Mouse (Mus musculus) heart, embryonic 11.5 days (tissue): ENCODE data around the gene Map3k10. TPM values are rescaled to one million over a fixed set of nuclear protein-coding genes. Genes with fewer than 3 reads are reported as not detected.

ENCODE experiments used
- ATAC-seq: fragments of 200-750 bp; cut with Nextera tagmentation; replicated peaks from 2 replicates; pipeline ENCODE4 v1.8.0; 2017; ENCODE audit warnings: moderate library complexity; ENCODE audit not compliant: insufficient number of reproducible peaks, low FRiP score, low TSS enrichment
- H3K27ac ChIP-seq: fragments of 300-500 bp; sonication (generic); 2 replicates; pipeline ENCODE4 v1.5.1; 2014; ENCODE audit warnings: mild to moderate bottlenecking, low read depth, low read length
- H3K27me3 ChIP-seq: fragments of 300-500 bp; sonication (generic); 2 replicates; pipeline ENCODE4 v1.6.1; 2014; ENCODE audit warnings: mild to moderate bottlenecking, low read length, mixed read lengths; ENCODE audit not compliant: control insufficient read depth, insufficient read depth
- H3K36me3 ChIP-seq: fragments of 300-500 bp; sonication (generic); 2 replicates; pipeline ENCODE4 v1.6.1; 2014; ENCODE audit warnings: mild to moderate bottlenecking, low read length, moderate library complexity, mixed read lengths; ENCODE audit not compliant: control insufficient read depth, insufficient read depth
- H3K4me1 ChIP-seq: fragments of 300-500 bp; sonication (generic); 2 replicates; pipeline ENCODE4 v1.6.1; 2014; ENCODE audit warnings: low read length; ENCODE audit not compliant: control insufficient read depth, insufficient read depth
- H3K4me2 ChIP-seq: fragments of 300-500 bp; sonication (generic); 2 replicates; pipeline ENCODE4 v1.6.1; 2014; ENCODE audit warnings: mild to moderate bottlenecking, moderate library complexity
- H3K4me3 ChIP-seq: fragments of 300-500 bp; sonication (generic); 2 replicates; pipeline ENCODE4 v1.5.1; 2014; ENCODE audit warnings: low read depth, low read length
- H3K9ac ChIP-seq: fragments of 300-500 bp; sonication (generic); 2 replicates; pipeline ENCODE4 v1.6.1; 2014; ENCODE audit warnings: mild to moderate bottlenecking, low read depth, low read length, moderate library complexity
- H3K9me3 ChIP-seq: fragments of 300-500 bp; sonication (generic); replicated peaks from 2 replicates; pipeline ENCODE4 v1.6.1; 2016; ENCODE audit warnings: low read length; ENCODE audit not compliant: control insufficient read depth
- WGBS: fragments of 180-500 bp; shearing (Covaris S2); extraction: QIAGEN DNeasy Blood & Tissue Kit; methylation state at CpG from one replicate; pipeline ENCODE4 v1.1.7; 2014; ENCODE audit not compliant: insufficient replicate concordance; 5-methylcytosine and 5-hydroxymethylcytosine counted together
- polyA plus RNA-seq: library from polyadenylated mRNA; unstranded; fragments of >200 nt; fragmentation: Nextera tagmentation; extraction: Ambion mirVana; gene quantifications from 2 replicates; pipeline ENCODE4 v1.2.1, GENCODE M21; 2014

Map3k10 gene
- polyA plus RNA-seq, 1 experiment from 2014 or later, result 3.6 TPM

GRCm38 (mm10) chr7:27627707-27628106 is 46.7 kb downstream of the Map3k10 start:
- H3K27me3 ChIP-seq, result no peaks in the 10 kb centered on the region
- H3K9ac ChIP-seq, result no peak overlapping the region
- H3K4me2 ChIP-seq, result no peak overlapping the region
- H3K27ac ChIP-seq, result no peak overlapping the region
- no peaks in the 10 kb centered on the region for H3K4me1 ChIP-seq
- no peak overlapping the region for H3K4me3 ChIP-seq
- no peaks in the 10 kb centered on the region for H3K9me3 ChIP-seq
- ATAC-seq, result no peak
- H3K36me3 ChIP-seq, result peaks cover 42% of the 10 kb centered on the region
- WGBS, result 85% methylated on average over 7 of the region's 7 CpGs

- Histone ChIP-seq H3K27ac (no peak overlapping the region), H3K4me2 (no peak overlapping the region), H3K27me3 (no peaks in the 10 kb centered on the region), H3K36me3 (peaks cover 35% of the 10 kb centered on the region), H3K4me3 (no peak overlapping the region), H3K4me1 (no peaks in the 10 kb centered on the region), H3K9me3 (no peaks in the 10 kb centered on the region), H3K9ac (no peak overlapping the region)
- ATAC-seq, result no peak
These were observed 49.4 kb downstream of the Map3k10 start for GRCm38 (mm10) chr7:27624967-27625366.

- H3K4me1 ChIP-seq, result no peaks in the 10 kb centered on the region
- no peaks in the 10 kb centered on the region for H3K9me3 ChIP-seq
- H3K36me3 ChIP-seq, result peaks cover 35% of the 10 kb centered on the region
- no peak overlapping the region for H3K4me3 ChIP-seq
- H3K4me2 ChIP-seq, result no peak overlapping the region
- WGBS, result 56% methylated on average over 1 of the region's 1 CpGs
- no peak for ATAC-seq
- no peaks in the 10 kb centered on the region for H3K27me3 ChIP-seq
- H3K9ac ChIP-seq, result no peak overlapping the region
- no peak overlapping the region for H3K27ac ChIP-seq
These were observed 52.2 kb downstream of the Map3k10 start for GRCm38 (mm10) chr7:27622234-27622633.

- ATAC-seq, result no peak
- Histone ChIP-seq H3K36me3 (peaks cover 31% of the 10 kb centered on the region), H3K4me1 (no peaks in the 10 kb centered on the region), H3K27ac (no peak overlapping the region), H3K27me3 (no peaks in the 10 kb centered on the region), H3K9ac (no peak overlapping the region), H3K4me3 (no peak overlapping the region), H3K9me3 (no peaks in the 10 kb centered on the region), H3K4me2 (no peak overlapping the region)
- WGBS, result 86% methylated on average over 6 of the region's 6 CpGs
These were observed 53.4 kb downstream of the Map3k10 start for GRCm38 (mm10) chr7:27621028-27621427.

GRCm38 (mm10) chr7:27613751-27614499 is 60.5 kb downstream of the Map3k10 start:
- no peak for ATAC-seq
- Histone ChIP-seq H3K36me3 (peaks cover 10% of the 10 kb centered on the region), H3K27me3 (no peaks in the 10 kb centered on the region), H3K27ac (no peak overlapping the region), H3K9ac (no peak overlapping the region), H3K9me3 (no peaks in the 10 kb centered on the region), H3K4me2 (no peak overlapping the region), H3K4me3 (no peak overlapping the region), H3K4me1 (peaks cover 20% of the 10 kb centered on the region)
- 78% methylated on average over 8 of the region's 8 CpGs for WGBS

- H3K4me3 ChIP-seq, result no peak overlapping the region
- H3K36me3 ChIP-seq, result peaks cover 11% of the 10 kb centered on the region
- H3K9ac ChIP-seq, result no peak overlapping the region
- WGBS, result 82% methylated on average over 4 of the region's 4 CpGs
- ATAC-seq, result no peak
- H3K4me1 ChIP-seq, result peaks cover 30% of the 10 kb centered on the region
- no peaks in the 10 kb centered on the region for H3K27me3 ChIP-seq
- no peak overlapping the region for H3K27ac ChIP-seq
- H3K9me3 ChIP-seq, result no peaks in the 10 kb centered on the region
- no peak overlapping the region for H3K4me2 ChIP-seq
These were observed 61.5 kb downstream of the Map3k10 start for GRCm38 (mm10) chr7:27612940-27613339.

GRCm38 (mm10) chr7:27610871-27611270 is 63.5 kb downstream of the Map3k10 start:
- no peak for ATAC-seq
- no peak overlapping the region for H3K9ac ChIP-seq
- 89% methylated on average over 5 of the region's 5 CpGs for WGBS
- H3K4me1 ChIP-seq, result peaks cover 50% of the 10 kb centered on the region
- no peak overlapping the region for H3K4me3 ChIP-seq
- no peak overlapping the region for H3K27ac ChIP-seq
- no peaks in the 10 kb centered on the region for H3K27me3 ChIP-seq
- peaks cover 6% of the 10 kb centered on the region for H3K36me3 ChIP-seq
- H3K4me2 ChIP-seq, result no peak overlapping the region
- H3K9me3 ChIP-seq, result no peaks in the 10 kb centered on the region

GRCm38 (mm10) chr7:27610370-27610769 is 64.0 kb downstream of the Map3k10 start:
- Histone ChIP-seq H3K27ac (no peak overlapping the region), H3K4me3 (no peak overlapping the region), H3K27me3 (no peaks in the 10 kb centered on the region), H3K36me3 (peaks cover 4% of the 10 kb centered on the region; the same call in 1 of the 2 replicates), H3K9me3 (no peaks in the 10 kb centered on the region), H3K4me2 (no peak overlapping the region), H3K9ac (no peak overlapping the region), H3K4me1 (peaks cover 55% of the 10 kb centered on the region)
- ATAC-seq, result no peak
- WGBS, result 87% methylated on average over 3 of the region's 3 CpGs

GRCm38 (mm10) chr7:27609688-27610087 is 64.7 kb downstream of the Map3k10 start:
- Histone ChIP-seq H3K4me1 (peaks cover 62% of the 10 kb centered on the region), H3K9ac (no peak overlapping the region)

More at GRCm38 (mm10) chr7:27609688-27610087, 64.7 kb downstream of the Map3k10 start:
- no peaks in the 10 kb centered on the region for H3K9me3 ChIP-seq
- no peak for ATAC-seq
- no peak overlapping the region for H3K4me3 ChIP-seq
- no peak overlapping the region for H3K4me2 ChIP-seq
- WGBS, result 31% methylated on average over 2 of the region's 2 CpGs
- peak overlapping the region; percentile 54 for H3K27ac ChIP-seq
- H3K27me3 ChIP-seq, result no peaks in the 10 kb centered on the region
- H3K36me3 ChIP-seq, result peaks cover 4% of the 10 kb centered on the region; the same call in 1 of the 2 replicates
